Mouse (Mus musculus): Measurements from ENCODE around the gene Zfp27.

Gene Zfp27

DNA sequence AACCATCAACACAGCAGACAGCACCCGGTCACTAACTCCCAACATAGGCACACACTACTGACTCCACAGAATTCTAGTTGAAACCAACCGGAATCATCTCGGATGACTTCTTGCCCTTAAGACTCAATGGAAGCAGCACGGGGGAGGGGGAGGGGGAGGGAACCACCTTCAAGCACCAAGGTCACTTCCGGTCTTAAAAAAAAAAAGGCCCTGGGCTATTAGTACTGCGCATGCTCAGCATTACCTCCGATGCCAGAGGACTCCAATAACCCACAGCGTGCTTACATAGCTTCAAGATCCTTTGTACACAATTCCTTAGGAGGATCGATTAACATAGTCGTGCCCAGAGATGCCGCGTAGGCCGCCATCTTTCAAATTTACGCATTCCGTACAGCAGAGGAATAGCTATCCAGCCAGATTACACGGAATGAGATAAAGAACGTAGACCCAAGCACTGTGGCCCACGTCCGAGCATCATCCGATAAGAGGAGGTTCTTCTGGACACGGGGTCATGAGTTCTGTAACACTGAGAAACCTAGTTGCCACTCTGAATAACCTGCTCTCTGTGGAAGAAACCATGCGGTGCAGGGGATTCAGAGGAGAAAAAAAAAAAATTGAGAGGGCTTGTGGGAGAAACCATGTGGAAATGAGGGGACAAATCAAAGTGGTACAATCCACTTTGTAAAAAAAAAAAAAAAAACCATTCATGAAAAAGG is at the start of gene Zfp27:
Gene Zfp27 (minus strand): TSS at position 607 of the 716 bp plus-strand sequence.
- peak; percentile 97 for DNase-seq

GRCm38 (mm10) chr7:29954731-29955130 is 48.4 kb upstream of the Zfp27 start:
- peak; percentile 79 for DNase-seq

- peak; percentile 87 for DNase-seq
Observed at GRCm38 (mm10) chr7:29953513-29954401, 47.4 kb upstream of the Zfp27 start, which contains the start of gene Zfp74. Gene Zfp74 (minus strand): TSS chr7:29954089.

- no peak for DNase-seq
Observed at GRCm38 (mm10) chr7:29953086-29953485, 46.7 kb upstream of the Zfp27 start.

DNA sequence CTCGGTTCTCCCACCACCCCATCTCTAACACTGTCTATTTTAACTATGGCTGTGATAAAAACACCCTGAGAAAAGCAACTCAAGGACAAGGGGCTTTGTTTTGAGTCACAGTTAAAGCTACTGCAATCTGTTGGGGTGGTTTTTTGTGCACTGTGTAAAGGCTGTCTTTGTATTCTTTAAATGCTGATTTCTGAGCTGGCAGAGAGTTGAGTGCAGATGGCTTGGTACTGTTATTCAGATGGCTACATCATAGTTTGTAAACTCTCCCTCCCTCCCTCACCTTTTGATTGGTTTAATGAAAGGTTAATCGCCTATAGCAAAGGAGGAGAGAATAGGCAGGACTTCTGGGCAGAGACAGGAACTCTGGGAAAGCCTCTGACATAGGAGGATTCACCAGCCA is 37.8 kb upstream of the Zfp27 start:
- DNase-seq: no peak

GRCm38 (mm10) chr7:29943720-29944119 is 37.3 kb upstream of the Zfp27 start:
- DNase-seq: no peak

DNA sequence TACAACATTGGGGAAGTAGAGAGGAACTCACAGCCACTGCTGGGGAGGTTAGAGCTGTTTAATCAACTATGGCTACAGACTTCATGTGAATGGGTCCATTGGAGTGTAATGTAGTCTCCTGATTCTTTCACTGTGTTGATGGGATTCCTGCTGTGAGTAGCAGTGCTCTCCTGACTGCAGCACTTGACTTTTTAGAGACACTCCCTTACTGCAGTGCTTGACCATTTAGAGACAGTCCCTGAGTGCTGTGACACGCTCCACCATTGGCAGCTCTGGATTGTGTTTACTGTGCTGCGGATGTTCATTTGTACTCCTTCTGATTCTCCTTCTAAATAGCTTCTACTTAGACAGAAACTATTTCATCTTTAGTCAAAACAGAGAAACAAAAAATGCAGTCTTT is 36.4 kb upstream of the Zfp27 start:
- peak; percentile 9 for DNase-seq

- DNase-seq: no peak
Observed at GRCm38 (mm10) chr7:29941027-29941426, 34.7 kb upstream of the Zfp27 start.

DNA sequence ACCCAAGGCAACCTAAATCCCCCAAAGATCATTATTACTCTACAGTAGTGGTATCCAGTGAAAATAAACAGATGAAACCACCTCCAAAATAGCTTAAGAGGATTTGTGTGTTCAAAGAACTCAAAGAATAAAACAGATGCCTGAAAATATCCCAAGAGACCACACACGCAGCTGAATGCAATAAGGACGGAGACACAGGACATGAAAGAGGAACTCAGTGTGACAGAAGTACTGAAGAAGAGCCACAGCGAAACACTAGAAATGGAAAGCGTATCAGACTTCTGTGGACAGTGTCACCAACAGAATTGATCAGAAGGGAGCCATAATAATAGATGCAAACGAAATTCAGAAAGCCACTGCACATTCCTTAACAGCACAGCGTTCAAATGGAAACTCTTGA is 32.5 kb upstream of the Zfp27 start:
- DNase-seq: no peak

DNA sequence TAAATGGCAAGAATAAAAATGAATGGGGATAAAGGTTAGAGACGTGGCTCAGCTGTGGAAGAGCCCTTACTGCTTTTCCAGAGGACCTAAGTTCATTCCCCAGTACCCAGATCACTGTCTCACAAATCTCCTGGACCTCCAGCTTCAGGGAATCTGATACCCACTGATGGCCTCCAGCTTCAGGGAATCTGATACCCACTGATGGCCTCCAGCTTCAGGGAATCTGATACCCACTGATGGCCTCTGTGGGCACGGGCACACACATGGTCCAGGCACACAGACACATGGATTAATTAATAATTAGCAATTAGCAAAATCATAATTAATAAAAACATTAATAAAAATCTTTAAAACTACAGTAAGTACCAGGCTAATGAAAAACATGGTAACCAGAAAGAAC is 16.4 kb upstream of the Zfp27 start:
- no peak for DNase-seq

DNA sequence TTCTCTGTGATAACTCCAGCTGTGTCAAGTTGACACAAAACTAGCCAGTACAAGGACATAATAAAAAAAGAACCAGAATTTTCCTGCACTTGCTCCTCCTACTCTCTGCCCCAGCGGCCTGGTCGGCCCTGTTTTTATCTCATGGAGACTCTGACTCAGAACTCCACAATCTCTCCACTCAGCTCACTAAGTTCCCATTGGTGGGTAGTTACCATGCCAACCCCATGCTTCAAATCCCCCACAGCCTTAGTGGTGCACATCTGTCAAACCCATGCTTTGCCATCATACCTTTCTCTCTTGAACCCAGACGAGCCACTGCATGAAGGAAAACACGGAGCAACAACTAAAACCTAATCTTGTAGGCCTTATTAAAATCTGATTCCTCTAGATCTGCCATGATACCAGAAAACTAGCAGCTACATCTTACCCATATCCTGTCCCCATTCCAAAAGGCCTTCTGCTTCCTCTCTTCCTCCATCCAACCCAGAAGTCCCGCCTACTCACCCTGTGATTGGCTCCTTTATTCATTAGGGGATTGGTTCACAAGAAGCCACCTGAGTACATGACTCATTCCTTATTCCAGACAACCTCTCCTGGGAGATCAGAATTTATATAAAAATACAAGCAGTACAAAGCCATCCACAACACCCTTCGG is 15.2 kb upstream of the Zfp27 start:
- DNase-seq: no peak

- no peak for DNase-seq
Observed at GRCm38 (mm10) chr7:29918062-29918453, 11.7 kb upstream of the Zfp27 start.

- DNase-seq: no peak
Observed at GRCm38 (mm10) chr7:29917371-29918061, 11.1 kb upstream of the Zfp27 start.

GRCm38 (mm10) chr7:29912172-29912571 is 5.8 kb upstream of the Zfp27 start:
- no peak for DNase-seq

- no peak for DNase-seq
Observed at GRCm38 (mm10) chr7:29910252-29910651, 3.9 kb upstream of the Zfp27 start.

DNA sequence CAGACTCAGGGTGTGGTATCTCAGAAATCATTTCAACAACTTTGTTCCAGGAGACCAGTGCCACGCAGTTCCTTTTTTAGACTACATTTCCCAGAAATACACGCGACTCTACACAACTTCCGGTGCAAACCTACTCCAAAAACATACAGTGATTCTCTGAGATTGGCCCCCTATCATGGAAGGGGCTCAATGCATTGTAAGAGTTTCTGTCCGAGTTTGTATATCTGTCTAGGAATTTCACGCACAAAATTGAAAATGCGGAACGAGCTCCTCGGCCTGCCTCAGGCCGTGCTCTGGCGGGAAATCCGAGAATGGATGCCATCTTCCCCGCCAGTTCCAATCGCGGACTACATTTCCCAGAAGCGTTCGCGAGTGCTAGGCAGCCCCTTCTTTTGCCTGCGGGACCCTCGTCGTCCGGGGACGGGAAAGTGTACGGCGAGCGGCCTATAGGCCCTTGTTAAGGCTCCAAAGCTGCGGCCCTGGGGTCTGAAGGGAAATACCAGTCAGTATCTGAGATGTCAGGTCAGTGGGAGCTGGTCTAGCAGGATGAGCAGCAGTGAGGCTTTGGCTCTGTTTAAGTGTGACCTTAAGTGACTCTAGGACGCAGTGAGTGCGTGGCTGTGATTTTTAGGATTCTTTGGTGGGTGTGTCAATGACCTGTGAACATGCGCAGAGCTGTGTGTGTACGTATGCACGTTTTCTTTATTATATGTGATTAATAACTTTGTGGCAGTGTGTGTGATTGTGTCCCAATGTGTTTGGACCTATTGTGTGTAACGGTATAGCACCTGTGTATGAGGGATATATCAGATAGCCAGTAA is 2.0 kb upstream of the Zfp27 start, which contains the start of gene Zfp383:
Gene Zfp383 (plus strand): TSS at position 94 of the 821 bp plus-strand sequence.
- peak; percentile 94 for DNase-seq

DNA sequence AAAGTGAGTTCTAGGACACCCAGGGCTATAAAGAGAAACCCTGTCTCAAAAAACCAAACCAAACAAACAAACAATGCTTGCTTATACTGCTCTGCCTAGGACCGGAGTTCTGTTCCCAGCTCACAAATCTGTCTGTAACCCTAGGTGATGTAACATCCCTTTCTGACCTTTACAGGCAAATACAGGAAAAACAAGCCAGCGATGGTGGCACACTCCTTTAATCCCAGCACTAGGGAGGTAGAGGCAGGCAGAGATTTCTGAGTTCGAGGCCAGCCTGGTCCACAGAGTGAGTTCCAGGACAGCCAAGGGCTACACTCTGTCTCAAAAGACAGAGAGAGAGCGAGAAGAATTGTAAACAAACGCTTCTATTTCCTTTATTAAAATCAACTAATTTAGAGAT is 834 bp upstream of the Zfp27 start:
- DNase-seq: no peak

GRCm38 (mm10) chr7:29906682-29907058 is 298 bp upstream of the Zfp27 start:
- no peak for DNase-seq

DNA sequence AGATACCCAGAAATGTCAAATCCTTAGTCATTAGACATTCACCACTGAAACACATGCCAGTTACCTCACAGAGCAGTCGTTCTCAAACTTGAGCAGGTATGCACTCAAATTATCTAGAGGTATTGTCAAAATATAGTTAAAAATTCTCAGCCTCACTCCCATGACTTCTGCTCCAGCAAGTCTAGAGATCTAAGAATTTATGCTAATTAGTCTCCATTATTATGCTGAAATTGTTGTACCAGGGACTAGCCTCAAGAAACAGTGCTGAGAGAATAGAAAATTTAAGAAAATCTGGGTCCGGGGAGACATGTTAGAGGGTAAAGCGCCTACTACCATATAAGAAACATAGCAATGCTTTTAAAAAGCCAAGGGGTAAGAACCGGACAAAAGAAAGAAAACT is 2.3 kb downstream of the Zfp27 start:
- DNase-seq: no peak

DNA sequence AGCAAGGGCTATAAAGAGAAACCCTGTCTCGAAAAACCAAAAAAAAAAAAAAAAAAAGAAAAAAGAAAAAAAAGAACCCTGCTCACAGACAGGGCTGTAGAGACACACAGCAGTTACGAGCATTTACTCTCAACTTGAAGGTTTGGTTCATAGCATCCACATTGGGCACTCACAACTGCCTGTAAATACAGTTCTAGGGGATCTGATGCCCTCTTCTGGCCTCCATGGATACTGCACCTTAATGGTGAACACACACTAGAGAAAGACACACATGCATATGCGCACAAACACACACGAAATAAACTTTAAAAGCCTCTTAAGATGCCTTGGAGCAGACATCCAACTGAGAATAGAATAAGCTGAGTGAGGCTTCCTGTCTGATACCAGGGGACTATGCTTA is 8.0 kb downstream of the Zfp27 start:
- no peak for DNase-seq

- no peak for DNase-seq
Observed at GRCm38 (mm10) chr7:29892756-29893155, 13.6 kb downstream of the Zfp27 start.

- no peak for DNase-seq
Observed at GRCm38 (mm10) chr7:29890501-29890900, 15.9 kb downstream of the Zfp27 start.
